In the genomic region with DNA sequence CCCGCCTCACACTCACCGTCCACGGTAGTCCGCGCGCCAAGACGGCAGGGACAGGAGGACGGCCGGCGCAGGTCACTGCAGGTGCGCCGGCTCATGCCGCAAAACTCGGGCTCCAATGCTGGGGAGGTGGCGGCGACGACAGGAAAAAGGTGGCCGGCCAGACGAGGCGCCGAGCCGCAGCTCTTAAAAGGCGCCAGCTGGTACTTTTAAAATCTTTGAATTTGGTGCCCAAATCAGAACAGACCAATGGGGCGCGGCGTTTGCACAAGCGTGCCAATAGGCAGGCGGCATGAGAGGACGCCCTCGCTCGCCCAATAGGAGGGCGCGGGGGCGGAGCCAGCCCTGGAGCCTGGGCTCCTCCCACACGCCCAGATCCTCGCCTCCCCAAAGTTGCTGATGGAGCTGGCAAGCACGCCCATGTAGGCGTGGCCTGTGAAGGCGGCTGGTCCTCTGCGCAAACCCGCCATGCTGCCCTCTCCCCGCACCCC, we compare ENCODE assay signal across 8 mouse cellular contexts. TPM values are rescaled to one million over a fixed set of nuclear protein-coding genes. Genes with fewer than 3 reads are reported as not detected.
A peak's percentile ranks its signal among the peaks of the same experiment; 100 is the strongest.
DNase-seq lines count a peak whose midpoint lies in the region; ATAC-seq and TF ChIP-seq lines count a peak whose summit lies in the region.

A gene (minus strand): TSS at position 358 of the 488 bp plus-strand sequence.

- H3K27me3 ChIP-seq in Patski = no peaks in the 10 kb centered on the region
- H3K27me3 ChIP-seq in hindbrain, embryonic 12.5 days = no peaks in the 10 kb centered on the region

- CTCF ChIA-PET in Patski (lab: Charles Lee) = interaction anchor here (1.3 to 2.0 kb wide), 2 partner anchors 19 to 22 kb away, joined by 3 to 10 read pairs; a partner anchor contains a TSS

- under 1% methylated on average over 42 of the region's 42 CpGs for WGBS in hindbrain, embryonic 12.5 days

- H3K9me3 ChIP-seq in hindbrain, embryonic 12.5 days (replicated peaks) = no peaks in the 10 kb centered on the region

- H3K4me3 ChIP-seq in hindbrain, embryonic 12.5 days = peak within 1 kb of the TSS; percentile 74

- ATAC-seq in Patski = peak; percentile 99
- ATAC-seq in frontal cortex, adult (ENCODE audit: low TSS enrichment) = peak; percentile 92
- peak; percentile 98 for ATAC-seq in hindbrain, embryonic 12.5 days (ENCODE audit: low FRiP score)

- POLR2A ChIA-PET in Patski (lab: Charles Lee) = interaction anchor here (1.4 to 1.5 kb wide), 2 partner anchors 16 to 18 kb away, joined by 3 read pairs; a partner anchor contains a TSS

- H3K36me3 ChIP-seq in hindbrain, embryonic 12.5 days = peaks cover 19% of the 10 kb centered on the region

- in situ Hi-C loops in Patski (cut with MboI; ENCODE audit: low pct_unique_long_range_greater_than_20kb) = loop anchor here (25.0 kb wide), 6 partner anchors 593 to 1982 kb away; a partner anchor contains a TSS

- H3K4me1 ChIP-seq in hindbrain, embryonic 12.5 days = peaks cover 24% of the 10 kb centered on the region

- peak within 1 kb of the TSS; percentile 90 for H3K27ac ChIP-seq in hindbrain, embryonic 12.5 days

- peak within 1 kb of the TSS; percentile 98 for H3K4me2 ChIP-seq in hindbrain, embryonic 12.5 days (replicated peaks)

- peak within 1 kb of the TSS; percentile 71 for H3K9ac ChIP-seq in hindbrain, embryonic 12.5 days

- peak; percentile 93 for DNase-seq in Patski (ENCODE audit: low read depth, low spot score)
- DNase-seq in cerebellum, adult 9-11 months = peak; percentile 99
- peak; percentile 98 to 99 for DNase-seq in layer of hippocampus, postnatal 36 days
- peak; percentile 99 for DNase-seq in lung, postnatal 25 days (ENCODE audit: low spot score)
- DNase-seq in retina, postnatal 1 day = peak; percentile 99
- DNase-seq in thymus, postnatal 4 days = peak; percentile 98

- no peak for TF ChIP-seq CTCF in Patski (IDR thresholded peaks at IDR 0.05)

RNA-seq across cellular contexts. Expression of the gene that starts here (rescaled TPM):
- 14.8 TPM for polyA plus RNA-seq in Patski (2021)
- polyA plus RNA-seq in hindbrain, embryonic 12.5 days (2016; fragmentation: Nextera tagmentation; extraction: Ambion mirVana) = 46.5 and 49.0 TPM in 2 replicates
- total RNA-seq in layer of hippocampus, postnatal 36 days (2021) = 1 to 10 TPM; 1.3 to 1.5 TPM

Comparison
In these comparisons a context has a peak if more than half of its experiments do, and no peak if none do; other contexts are left out.
1. Peak in every context shown above with its lines: DNase-seq, ATAC-seq, H3K4me3 ChIP-seq and H3K27ac ChIP-seq.